Mouse (Mus musculus) CH12F3 (cell line): ENCODE measurements around the gene Asprv1.

Experiments used
- in situ Hi-C: fragments of 300-500 bp; cut with MboI; formaldehyde crosslinking; loops from 2 replicates; pipeline ENCODE4 v1.14.3; 2020; ENCODE audit warnings: low sequenced_read_pairs

The Asprv1 gene

DNA sequence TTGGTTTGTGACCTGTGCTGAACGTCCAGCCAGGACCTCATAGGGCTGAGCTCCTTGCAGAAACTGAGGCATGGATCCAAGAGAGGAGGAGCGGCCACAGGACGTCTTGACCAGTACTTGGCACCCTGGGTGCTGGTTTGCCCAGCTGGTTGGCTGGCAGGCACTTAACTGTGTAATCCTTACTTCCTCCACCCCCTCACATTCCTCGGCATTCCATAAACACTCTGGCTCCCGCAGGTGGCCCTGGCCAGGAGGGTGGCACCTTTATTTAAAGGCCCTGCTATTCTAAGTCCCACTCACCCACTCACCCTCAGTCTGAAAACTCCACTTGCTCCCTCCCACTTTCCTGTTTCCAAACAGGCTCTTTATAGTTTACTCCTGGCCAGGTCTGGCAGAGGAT lies 17.2 kb upstream of the Asprv1 start:
- in situ Hi-C loops, result no loop called here

DNA sequence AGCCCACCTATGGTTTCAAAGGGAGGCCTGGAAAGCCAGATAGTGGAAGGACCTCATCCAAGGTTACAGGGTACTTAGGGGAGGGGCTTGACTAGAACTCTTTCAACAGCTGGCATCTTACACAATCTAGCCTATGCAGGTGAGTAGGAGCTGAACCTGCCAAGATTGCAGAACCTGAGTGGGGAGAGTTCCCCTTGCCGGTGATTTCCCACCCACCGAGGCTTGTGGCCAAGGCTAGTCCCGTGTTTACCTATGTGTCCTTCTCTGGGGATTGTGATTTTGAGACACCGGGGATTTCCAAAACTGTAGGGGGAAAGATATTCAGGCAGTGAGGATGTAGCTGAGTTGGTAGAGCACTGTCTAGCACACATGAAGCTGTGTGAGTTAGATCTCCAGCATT lies 12.7 kb upstream of the Asprv1 start:
- in situ Hi-C loops, result no loop called here

DNA sequence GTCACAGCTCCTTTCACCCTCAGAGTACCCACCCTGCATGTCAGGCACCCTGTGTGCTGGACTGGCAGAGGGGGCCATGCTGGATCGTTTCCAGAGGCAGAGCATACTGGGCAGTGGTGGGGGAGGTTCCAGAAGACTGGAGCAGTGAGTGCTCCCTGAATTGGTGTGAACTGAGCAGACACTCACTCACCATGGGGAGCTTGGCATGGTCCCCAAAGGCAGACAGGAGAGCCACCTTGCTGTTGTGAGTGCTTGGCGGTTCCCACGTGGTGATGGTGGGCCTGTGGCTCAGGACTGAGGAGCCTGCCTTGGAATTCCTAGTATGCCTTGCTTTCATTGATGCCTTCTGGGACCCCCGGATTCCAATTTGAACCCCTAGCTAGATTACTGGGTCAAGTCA lies 4.8 kb upstream of the Asprv1 start:
- in situ Hi-C loops, result no loop called here

DNA sequence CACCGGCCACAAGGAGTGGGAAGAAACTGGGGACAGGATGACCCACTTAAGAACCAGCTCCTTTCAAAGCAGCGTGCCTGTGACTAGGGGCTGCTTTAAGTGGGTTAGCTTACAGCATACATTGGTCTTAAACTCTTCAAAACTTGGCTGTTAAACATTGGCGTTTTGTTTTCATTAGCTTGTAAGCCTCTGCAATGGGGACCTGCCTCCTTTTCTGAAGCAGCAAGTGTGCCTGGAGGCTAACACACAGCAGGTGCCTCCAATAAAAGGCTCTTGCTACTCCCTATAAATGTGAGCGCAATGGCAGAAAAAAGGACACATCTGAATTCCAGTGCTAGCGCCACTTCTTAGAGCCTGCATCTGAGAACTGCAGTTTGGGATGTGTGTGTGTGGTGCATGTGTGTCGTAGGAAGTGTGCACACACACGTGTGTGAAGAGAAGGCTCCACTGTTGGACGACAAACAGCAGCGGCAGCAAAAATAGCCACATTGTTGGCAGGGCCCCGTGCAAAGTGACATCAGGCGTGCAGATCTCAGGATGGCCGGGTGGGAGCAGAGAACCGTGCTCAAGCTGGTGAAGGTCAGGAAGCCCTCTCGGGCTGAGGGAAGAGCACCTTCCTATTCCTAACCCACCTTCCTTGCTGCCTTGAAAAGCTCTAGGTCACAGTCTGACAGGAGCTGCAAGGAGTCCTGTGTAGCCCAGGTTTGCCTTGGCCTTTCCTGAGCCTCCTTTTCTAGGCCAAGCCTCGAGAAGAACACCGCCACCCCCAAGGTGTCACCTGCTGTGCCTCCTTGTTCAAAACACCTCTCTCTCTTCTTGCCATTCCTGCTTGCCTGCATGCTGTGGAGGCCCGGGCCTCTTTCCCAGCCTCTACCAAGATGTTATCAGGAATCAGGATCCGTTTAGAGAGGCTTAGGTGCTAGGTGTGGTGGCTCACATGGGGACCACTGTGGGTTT lies 3.6 kb upstream of the Asprv1 start:
- in situ Hi-C loops, result no loop called here

DNA sequence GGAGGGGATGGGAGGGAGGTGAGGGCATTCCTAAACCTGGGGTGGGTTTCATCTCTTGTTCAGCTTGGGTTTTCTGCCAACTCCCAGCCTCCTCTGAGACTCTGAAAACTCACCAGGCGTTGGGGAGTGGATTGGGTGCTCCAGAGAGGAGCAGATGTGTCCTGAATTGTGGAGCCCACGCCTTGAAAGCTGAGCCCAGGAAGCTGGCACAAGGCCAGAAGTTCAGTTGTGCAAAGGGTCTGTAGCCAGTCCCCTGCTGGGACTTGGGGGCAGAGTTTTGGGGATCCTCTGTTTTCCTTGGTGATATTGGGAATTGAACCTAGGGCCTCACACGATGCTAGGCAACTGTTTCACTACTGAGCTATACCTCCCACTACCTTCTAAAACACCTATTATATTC lies 2.2 kb downstream of the Asprv1 start:
- in situ Hi-C loops, result no loop called here

DNA sequence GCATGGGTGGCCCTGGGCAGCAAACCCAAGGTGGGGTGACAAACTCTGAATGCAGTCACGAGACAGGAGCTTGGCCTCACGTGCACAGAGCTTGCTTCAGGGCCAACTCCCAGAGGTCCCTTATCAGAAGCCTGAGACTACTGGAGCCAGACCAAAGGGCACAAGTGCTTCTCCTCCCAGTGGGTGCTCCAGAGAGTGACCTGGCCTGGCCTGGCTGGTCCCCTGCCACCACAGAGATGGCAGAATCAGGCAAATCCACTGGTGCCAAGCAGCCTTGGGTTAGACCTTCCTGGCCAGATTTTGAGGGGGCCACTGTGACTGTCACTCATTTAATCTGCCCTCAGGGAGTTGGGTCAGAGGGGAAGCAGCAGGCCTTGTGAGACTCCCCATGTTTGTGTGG lies 8.5 kb downstream of the Asprv1 start:
- in situ Hi-C loops, result no loop called here

DNA sequence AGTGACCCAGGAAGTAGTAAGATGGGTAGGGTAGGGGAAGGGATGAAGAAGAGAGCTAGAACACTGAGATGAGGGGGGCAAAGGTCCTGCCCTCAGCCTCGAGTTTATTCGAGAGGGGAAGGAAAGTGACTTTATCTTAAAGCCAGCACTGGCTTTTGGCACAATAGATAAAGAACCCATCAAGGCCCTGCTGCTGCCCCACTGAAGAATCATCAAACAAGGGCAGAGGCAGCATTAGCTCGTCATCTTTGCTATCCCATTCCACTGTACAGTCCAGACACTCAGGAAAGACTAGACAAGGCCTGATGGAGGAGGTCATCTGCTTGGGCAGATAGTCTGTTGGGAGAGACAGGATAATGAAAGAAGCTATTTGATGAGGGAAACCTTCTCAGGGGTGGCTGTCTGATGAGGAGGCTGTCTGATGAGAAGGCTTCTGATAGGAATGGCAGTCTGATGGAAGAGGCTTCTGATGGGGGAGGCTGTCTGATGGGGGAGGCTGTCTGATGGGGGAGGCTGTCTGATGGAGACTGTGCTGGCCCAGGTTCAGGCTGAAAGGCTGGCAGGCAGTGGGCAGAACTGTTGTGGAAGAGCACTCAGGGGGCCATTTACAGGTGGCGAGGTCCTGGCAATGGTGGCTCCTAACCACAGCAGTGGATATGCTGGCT lies 9.3 kb downstream of the Asprv1 start:
- in situ Hi-C loops, result no loop called here

DNA sequence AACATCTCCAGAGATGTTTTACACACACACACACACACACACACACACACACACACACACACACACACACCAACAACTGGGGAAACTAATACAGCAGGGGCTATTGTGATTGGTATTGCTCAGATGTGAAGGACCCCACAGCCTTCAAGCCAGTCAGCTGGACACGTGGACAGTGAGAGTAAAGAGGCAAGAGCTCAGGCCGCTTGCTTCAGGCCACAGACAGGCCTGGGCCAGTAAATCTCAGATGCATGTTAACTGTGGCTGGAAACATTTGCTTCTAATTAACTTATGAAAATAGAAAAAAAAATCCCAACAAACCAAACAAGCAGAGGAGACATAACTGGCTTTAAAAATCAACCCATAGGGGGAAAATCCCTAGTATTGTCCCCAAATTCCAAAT lies 9.9 kb downstream of the Asprv1 start:
- in situ Hi-C loops, result no loop called here

DNA sequence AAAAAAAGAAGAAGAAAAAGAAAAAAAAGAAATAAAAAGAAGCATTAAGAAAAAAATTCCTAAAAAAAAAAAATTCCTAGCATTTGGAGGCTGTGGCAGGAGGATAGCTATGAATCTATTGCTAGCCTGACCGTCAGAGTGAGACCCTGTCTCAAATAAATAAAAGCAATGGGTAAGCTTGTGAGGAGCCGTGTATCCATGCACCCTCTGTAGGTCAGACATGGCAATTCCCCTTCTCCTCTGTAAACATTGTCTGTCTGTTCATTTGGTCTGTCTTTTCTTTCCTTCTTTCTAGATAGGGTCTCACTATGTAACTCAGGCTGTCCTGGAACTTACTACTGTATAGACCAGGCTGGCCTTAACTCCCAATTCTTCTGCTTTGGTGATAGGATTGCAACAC lies 10.5 kb downstream of the Asprv1 start:
- in situ Hi-C loops, result no loop called here

DNA sequence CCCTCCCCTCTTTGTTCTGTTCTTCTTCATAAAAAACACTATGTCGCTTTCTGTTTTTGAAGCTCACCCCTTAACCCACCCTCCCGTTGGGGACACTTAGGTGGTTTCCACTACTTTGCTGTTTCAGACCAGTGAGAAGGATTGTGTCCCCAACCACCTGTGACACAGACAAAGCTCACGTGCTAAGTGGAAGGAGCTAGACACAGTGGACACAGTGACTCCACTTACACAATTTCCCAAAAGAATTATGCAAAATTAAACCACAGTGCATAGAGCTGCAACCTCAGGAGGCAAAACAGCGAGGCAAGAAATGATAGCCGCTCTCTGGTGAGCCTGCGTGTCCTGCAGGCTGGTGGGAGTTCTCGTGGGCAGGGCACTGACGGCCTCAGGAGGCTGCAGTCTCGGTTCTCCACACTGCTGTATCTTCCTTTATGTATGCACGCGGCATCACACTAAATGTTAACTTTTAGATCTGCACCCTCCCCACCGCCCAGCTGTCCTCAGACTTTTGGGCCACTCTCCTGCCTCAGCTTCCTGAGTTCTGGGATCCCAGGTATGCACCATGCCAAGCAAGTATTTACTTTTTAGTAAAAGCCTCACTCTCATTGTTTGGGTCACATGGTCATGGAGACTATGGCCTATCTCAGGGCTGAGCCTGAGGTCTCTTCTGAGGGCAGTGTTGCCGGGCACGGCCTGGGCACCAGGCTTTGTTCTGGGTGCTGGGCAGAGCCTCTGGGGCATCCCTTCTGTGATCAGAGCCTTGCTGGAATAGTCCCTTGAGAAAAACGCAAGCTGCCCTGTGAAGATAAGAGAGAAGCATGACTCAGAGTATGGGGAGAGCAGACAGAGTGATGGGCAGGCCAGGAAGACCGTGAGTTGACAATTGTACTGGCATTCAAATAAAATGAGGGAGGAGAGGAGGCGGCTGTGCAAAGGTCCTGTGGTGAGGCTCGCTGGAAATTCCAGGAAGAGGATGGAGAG lies 11.5 kb downstream of the Asprv1 start:
- in situ Hi-C loops, result no loop called here

DNA sequence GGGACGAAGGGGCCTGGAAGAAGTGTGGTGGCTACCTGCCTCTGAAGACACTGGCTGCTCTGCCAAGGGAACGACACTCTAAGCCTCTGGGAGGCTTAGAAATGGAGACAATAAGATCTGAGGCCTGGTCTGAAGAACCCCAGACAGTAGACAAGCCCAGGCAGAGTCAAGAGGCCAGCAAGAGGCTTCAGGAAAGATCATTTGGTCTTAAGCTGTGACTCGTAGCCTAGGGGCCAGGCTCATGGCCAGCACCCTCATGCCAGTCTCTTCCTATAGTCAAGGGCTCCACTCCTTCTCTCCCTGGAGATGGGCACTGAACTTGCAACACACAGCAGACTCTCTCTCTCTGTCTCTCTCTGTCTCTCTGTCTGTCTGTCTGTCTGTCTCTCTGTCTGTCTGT lies 12.2 kb downstream of the Asprv1 start:
- in situ Hi-C loops, result no loop called here

DNA sequence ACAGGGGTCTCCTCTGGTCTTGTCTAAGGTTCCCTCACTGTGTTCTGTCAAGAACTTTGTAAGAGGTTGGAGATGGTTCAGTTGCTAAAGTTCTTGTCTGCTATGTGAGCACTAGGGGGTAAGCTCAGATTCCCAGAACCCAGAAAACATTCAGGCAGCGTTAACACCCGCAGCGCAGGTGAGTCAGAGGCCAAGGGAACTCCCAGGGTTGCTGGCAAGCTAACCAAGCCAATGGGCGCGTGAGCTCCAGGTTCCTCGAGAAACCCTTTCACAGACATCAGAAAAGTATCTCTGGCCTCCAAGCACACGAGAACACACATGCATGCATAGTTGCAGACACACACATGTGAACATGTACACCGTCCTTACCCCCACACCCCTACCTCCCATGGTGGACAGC lies 12.8 kb downstream of the Asprv1 start:
- in situ Hi-C loops, result no loop called here

DNA sequence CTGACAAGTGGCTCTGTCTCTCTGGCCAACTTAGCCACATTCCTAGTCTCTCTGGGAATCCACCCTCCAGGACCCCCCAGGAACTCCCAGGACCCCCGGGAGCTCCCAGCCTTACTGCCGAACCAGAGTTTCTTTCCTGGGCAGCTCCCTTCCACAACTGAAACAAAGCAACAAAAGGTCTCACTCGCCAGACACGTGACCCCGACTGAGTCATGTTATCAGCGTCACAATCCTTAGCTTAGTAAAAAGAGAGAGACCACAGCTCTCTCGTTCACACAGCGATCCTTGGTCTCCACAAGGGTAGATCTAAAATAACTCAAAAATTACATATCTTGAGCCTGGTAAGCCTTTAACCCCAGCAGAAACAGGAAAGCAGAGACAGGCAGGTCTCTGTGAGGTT lies 13.8 kb downstream of the Asprv1 start:
- in situ Hi-C loops, result no loop called here

DNA sequence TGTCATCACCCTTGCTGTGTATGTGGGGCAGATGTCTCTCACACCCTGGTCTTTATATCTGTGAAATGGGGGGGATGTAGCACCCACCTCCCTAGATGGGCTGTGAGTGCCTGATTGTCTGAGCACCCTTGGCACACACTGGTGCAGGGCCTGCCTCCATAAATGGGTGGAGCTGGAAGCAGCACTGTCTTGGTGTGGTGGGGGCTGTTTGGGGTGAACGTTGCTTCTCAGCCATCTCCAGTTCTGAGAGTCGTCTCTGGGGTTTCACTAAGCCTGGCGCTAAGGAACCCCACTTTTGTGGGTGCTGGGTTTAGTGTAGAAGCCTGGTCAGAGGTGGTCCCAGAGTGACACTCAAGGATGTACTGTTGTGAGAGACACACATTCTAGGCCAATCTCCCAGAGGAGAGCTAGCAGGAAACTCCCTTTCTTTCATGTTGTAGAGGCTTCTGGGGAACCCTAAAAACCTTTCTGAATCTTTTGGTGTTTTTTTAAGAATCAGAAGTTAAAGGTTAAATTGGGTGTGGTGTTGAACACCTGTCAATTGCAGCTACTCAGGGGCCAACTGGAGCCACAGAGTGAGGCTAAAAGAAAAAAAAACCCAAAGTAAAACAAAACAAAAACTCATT lies 16.9 kb downstream of the Asprv1 start:
- in situ Hi-C loops, result no loop called here

DNA sequence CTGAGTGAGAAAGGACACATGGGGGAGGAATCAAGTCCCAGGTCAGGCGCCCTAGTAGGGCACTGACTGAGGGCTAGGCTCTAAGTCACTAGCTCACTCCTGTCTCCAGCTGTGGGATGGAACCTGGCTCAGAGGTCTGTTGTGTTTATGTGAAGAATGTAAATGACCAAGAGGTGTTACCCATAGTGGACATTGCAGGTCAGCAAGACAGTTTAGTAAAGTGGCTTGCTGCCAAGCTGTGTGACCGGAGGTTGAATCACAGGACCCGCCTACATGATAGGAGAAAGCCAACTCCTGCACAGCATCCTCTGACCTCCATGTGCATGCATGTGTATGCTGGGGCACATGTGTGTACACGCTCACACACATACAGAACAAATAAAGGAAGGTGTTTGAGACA lies 17.6 kb downstream of the Asprv1 start:
- in situ Hi-C loops, result no loop called here

DNA sequence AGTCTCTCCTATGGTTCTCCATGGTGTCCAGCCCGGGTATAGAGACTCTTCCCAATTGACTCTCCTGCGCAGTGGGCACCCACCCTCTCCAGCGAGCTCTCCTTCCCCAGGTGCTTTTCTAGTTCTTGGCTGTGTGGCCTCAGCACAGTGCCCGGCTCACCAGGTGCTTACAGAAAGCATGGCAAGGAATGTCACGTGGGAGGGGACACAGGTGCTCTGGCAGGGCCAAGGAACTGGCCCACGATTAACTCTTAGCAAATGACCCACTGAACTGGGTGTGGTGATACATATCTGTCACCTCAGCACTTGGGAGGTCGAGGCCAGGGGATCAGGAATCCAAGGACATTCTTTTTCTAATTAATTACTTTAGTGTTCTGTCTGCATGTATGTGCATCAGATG lies 18.2 kb downstream of the Asprv1 start:
- in situ Hi-C loops, result no loop called here

DNA sequence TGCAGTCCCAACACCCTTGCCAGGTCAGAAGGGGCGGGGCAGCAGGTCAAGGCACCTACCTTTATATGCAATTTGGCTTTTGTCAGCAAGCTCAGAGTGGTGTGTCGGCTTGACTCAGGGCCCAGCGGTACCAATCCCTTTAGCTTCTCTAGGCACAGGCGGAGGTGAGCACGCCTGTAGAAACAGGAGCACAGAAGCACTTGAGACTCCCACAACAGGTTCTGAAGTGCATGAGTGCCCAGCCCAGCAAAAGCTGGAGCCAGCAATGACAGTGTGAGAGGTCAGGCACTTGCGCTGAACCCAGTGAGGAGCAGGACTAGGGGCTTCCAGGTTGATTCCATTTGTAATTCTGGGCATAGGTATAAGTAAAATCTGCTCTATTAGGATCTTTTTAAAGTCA lies 25.1 kb downstream of the Asprv1 start:
- in situ Hi-C loops, result no loop called here

DNA sequence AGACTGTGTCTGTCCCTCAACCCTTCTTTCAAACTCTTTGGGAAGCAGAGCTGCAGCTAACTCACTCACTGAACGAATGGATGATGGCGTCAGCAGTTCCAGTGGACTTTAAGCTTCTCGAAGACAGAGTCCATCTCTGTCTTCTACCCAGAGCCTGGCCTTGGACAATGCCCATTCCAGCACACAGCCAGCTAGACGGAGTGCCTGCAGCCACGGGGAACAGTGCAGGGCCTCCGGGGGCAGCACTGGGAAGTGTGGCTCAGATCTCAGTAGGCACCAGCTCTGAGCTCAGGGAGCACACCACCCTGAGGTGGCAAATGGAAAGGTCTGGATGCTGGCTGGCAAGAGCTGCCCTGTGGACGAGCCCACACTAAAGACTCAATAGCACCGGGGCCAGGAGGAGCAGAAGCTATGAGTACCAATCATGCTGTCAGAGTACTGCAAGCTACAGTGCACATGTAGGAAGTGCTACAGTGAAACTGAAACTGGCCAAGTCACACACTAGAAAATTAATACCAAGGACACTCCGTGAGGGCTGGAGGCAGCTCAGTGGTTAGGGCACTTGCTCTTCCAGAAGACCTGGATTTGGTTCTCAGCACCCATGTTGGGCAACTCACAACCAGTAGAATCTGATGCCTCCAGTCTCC lies 26.4 kb downstream of the Asprv1 start:
- in situ Hi-C loops, result no loop called here

DNA sequence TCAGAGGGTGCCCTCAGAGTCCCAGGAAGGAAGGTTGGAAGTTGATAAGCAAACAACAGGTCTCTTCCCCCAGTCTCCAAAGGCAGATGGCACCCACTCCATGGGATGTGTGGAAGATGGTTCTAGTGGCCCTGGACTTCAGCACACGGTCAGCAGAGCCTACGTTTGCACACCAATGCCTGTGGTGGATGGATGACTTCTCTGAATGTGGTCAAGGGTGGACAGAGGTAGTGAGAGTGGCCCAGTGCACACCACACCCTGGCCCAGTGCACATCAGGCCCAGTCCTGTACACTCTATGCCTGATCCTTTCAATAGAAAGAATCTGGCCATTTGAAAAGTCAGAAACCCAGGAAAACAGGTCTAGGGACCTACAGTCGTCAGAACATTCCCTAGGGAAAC lies 30.5 kb downstream of the Asprv1 start:
- in situ Hi-C loops, result no loop called here

DNA sequence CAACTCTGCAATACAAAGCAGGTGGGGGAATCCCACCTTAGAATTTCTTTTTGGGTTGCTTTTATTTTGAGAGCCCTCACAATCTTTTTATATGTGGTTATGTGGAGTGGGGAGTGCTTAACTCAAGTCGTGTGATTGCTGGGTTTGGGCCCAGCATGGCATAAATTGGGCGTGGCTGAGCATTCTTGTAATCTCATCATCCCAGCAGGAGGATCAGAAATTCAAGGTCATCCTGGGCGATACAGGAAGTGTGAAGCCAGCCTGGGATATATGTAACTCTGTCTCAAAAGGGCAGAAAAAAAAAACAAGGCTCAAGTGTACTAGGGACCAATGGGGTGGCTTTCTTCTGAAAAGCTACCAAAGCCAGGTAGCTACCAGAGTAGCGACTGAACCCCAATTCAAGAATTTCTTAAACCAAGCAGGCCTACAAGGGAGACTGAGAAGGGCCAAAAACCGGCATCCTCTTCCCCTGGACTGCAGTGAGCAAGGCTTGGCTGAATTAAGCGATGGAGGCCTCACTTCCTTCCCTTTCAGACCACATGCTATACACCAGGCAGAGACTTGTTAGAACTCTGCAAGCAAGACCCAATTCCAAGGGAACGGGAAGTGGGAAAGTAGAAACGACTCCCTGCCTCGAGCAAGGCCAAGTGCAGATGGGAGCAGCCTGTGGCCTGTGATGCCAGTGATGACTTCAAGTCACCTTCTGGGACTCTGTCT lies 32.4 kb downstream of the Asprv1 start:
- in situ Hi-C loops, result no loop called here
